Mouse (Mus musculus) neutrophil, adult 5-6 weeks (primary cell): ENCODE data around the gene Csrnp2. TPM values are rescaled to one million over a fixed set of nuclear protein-coding genes. Genes with fewer than 3 reads are reported as not detected.
"Not testable (repeated sequence)": the region's sequence is repeated elsewhere in the genome, so short reads cannot be mapped to it uniquely, and the experiment has no call there.

Experiments used
- ATAC-seq: fragments of 151-379, 151-347 bp; 2 replicates; pipeline ENCODE4 v1.8.0; 2017; ENCODE audit warnings: mild to moderate bottlenecking, moderate TSS enrichment; ENCODE audit not compliant: insufficient number of reproducible peaks, poor library complexity, low FRiP score, severe bottlenecking; ENCODE audit errors: extremely low read depth
- total RNA-seq: library from RNA; stranded (forward); fragments of 200-1000 nt; gene quantifications from 2 replicates; pipeline ENCODE4 v1.2.3, GENCODE M21; 2017

Gene Csrnp2
- total RNA-seq, result 2.9 and 3.1 TPM in 2 replicates

GRCm38 (mm10) chr15:100495102-100495501 is at the start of gene Csrnp2:
Csrnp2 (minus strand) TSS chr15:100495488.
- peak; percentile 91 for ATAC-seq

DNA sequence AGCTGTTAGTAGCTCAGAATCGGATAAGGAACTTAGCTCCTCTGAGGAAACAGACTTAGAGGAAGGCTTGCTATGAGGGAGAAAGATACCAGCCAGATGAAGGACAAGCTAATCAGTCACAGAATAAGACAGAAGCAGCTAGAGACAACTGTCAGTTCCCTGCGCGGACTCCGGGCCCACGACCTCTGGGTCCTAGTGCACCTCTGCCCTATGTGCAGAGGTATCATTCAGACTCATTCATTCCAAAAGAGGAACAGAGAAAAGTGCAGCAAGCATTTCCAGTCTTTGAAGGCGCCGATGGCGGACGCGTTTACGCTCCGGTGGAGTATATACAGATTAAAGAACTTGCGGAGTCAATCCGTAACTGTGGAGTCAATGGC is 48.4 kb upstream of the Csrnp2 start:
- ATAC-seq, result not testable (repeated sequence)

GRCm38 (mm10) chr15:100542876-100543650 is 47.8 kb upstream of the Csrnp2 start:
- not testable (repeated sequence) for ATAC-seq

GRCm38 (mm10) chr15:100541426-100541825 is 46.1 kb upstream of the Csrnp2 start:
- no peak for ATAC-seq

DNA sequence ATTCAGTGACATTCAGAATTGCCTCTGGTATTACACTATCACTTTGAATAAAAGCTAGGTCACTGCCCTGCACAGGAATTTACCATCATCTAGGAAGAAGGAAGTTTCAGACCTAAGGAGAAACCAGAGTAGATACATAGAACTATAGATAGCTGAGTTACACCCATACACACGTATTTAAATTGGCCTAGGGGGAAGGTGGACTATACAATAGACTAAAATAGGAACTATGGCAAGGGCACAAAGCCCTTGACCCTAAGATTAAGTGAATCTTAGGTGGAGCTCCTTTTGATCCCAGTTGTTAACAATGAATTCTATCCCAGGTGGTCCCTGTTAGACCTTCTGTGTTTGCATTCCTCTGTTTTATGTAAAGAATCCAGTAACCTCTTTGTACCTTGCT is 45.7 kb upstream of the Csrnp2 start:
- not testable (repeated sequence) for ATAC-seq

DNA sequence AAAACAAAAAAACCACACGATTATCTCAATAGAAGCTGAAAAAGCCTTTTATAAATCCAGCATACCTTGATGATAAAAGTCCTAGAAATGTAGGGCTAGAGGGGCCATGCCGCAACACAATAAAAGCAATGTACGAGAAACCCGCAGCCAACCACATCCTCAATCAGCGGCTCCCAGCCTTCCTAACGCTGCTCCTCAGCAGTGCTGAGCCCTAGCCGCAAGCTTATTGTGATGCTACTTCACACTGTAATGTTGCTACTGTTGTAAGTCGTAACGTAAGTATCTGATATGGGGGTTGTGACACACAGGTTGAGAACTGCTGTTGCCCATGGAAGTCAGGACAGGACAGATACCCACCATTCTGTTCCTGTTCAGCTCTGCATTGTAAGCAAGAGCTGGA is 44.1 kb upstream of the Csrnp2 start:
- no peak for ATAC-seq

DNA sequence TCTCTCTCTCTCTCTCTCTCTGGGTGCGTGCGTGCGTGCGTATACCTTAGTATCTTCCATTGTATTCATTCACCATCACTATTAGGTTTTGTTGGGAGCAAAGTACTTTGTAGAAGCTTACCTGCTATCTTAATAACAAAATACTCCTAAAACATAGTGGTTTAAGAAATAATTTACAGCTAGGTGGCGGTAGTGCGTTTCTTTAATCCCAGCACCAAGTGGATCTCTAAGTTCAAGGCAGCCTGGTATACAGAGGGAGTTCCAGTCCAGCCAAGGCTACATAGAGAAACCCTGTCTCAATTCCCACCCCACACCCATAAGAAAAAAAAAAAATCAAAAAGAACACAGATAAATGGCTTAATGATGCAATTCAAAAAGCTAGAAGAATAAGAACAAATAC is 42.6 kb upstream of the Csrnp2 start:
- ATAC-seq, result peak; percentile 56; the same call in 1 of the 2 replicates

GRCm38 (mm10) chr15:100527900-100528299 is 32.6 kb upstream of the Csrnp2 start:
- ATAC-seq, result no peak

GRCm38 (mm10) chr15:100525405-100525804 is 30.1 kb upstream of the Csrnp2 start:
- no peak for ATAC-seq

GRCm38 (mm10) chr15:100520306-100520705 is 25.0 kb upstream of the Csrnp2 start:
- no peak for ATAC-seq

GRCm38 (mm10) chr15:100515121-100515520 is 19.8 kb upstream of the Csrnp2 start:
- no peak for ATAC-seq

GRCm38 (mm10) chr15:100513387-100513786 is 18.1 kb upstream of the Csrnp2 start:
- ATAC-seq, result no peak

DNA sequence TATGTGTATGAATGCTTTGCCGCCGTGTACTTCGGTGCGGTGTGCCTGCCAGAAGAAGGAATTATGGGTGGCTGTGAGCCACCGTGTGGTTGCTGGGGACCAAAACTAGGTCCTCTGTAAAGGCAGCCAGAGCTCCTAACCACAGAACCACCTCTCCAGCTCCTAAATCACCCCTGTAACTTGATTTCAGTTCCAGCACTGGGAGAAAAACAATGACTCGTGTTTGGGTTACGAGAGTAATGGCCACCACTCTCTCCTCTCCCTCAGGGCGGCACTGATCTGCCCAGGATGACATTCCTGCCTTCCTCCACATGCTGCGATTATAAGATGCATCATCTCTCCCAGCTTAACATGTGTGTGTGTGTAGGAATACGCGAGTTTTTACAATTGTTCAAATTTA is 14.8 kb upstream of the Csrnp2 start:
- ATAC-seq, result no peak

GRCm38 (mm10) chr15:100508454-100509167 is 13.3 kb upstream of the Csrnp2 start:
- no peak for ATAC-seq

- not testable (repeated sequence) for ATAC-seq
Measured at GRCm38 (mm10) chr15:100499506-100499905, 4.2 kb upstream of the Csrnp2 start.

DNA sequence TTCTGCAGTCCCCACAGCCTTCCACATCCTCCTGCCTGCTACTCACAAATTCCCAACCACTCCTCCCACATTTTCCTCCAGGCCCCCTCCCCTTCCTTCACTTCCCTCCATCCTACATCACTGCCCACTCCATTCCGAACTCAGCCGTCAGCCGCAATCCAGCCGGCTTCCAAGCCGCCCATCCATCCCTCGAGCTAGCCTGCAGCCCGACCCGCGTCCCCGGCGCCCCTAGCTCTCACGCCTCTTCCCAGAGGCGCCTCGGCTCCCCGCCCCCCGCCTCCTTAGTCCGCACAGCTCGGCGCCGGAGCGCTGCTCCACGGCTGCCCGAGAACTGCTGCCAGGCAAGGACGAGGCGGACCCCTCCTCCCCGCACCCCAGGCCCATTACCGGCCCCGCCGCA is 641 bp downstream of the Csrnp2 start:
- ATAC-seq, result no peak

GRCm38 (mm10) chr15:100491966-100492365 is 3.3 kb downstream of the Csrnp2 start:
- no peak for ATAC-seq

DNA sequence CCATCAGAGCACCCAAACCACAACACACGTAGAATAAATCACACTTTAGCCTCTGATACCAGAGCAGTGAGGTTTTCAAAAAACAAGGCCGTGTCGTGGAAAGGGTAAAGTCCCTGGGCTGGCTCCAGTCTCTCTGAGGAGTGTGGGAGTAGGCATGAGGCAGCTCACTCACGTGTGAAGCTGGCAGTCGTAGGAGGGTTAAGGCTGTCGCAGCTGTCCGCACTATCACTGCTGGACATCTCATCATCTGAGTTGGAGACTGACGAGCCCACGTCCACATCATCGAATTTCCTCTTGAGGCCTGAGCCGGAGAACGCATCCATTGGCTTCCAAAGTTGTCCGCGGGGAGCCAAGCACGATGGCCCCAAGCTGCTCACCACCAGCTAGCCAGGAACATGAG is 6.0 kb downstream of the Csrnp2 start:
- no peak for ATAC-seq

GRCm38 (mm10) chr15:100488297-100488696 is 7.0 kb downstream of the Csrnp2 start:
- ATAC-seq, result not testable (repeated sequence)

GRCm38 (mm10) chr15:100487050-100487449 is 8.2 kb downstream of the Csrnp2 start:
- ATAC-seq, result no peak
